Mouse (Mus musculus): ENCODE measurements around the gene Arl4d. TPM values are rescaled to one million over a fixed set of nuclear protein-coding genes. Genes with fewer than 3 reads are reported as not detected.

Gene Arl4d
- total RNA-seq, 2 experiments from 2014 or later, result 7.1 to 10.0 TPM

GRCm38 (mm10) chr11:101714012-101714411 lies 48.7 kb downstream of the Arl4d start:
- no peak for DNase-seq (ENCODE audit: low spot score in 2 of 2)

Other genes with a start within 250 kb of the Arl4d start
- gene Aarsd1, start 247.9 kb upstream of the Arl4d start, total RNA-seq (2021), result 10 to 100 TPM; 15.6 to 20.3 TPM
- 1 to 10 TPM; 4.5 to 7.3 TPM for gene Gm27029, start 240.7 kb upstream of the Arl4d start, total RNA-seq (2021)
- 1 to 10 TPM; 8.6 to 9.5 TPM for gene Rundc1, start 240.5 kb upstream of the Arl4d start, total RNA-seq (2021)
- gene Ptges3l, start 240.2 kb upstream of the Arl4d start, total RNA-seq (2021), result 10 to 100 TPM; 56.2 to 80.9 TPM
- gene Rpl27, start 223.2 kb upstream of the Arl4d start, total RNA-seq (2021), result 10 to 100 TPM; 81.3 to 87.8 TPM
- gene Ifi35, start 217.1 kb upstream of the Arl4d start, total RNA-seq (2021), result 1 to 10 TPM; 8.0 to 8.9 TPM
- gene Rnd2, start 200.5 kb upstream of the Arl4d start, total RNA-seq (2021), result 1 to 10 TPM; 8.1 to 8.3 TPM
- 10 to 100 TPM; 72.6 to 79.3 TPM for gene Vat1, start 199.3 kb upstream of the Arl4d start, total RNA-seq (2021)
- gene Brca1, start 113.6 kb upstream of the Arl4d start, total RNA-seq (2021), result 1 to 10 TPM; 7.3 to 9.2 TPM
- 100 to 1,000 TPM in 1 of 2 experiments, 10 to 100 TPM in 1; 93.3 to 134 TPM for gene Nbr1, start 113.4 kb upstream of the Arl4d start, total RNA-seq (2021)
- gene Tmem106a, start 83.3 kb upstream of the Arl4d start, total RNA-seq (2021), result 10 to 100 TPM in 1 of 2 experiments, 1 to 10 TPM in 1; 7.0 to 14.0 TPM
- gene Gm11634, start 66.3 kb upstream of the Arl4d start, total RNA-seq (2021), result not detected
- 10 to 100 TPM; 15.4 to 18.4 TPM for gene Rdm1, start 38.3 kb upstream of the Arl4d start, total RNA-seq (2021)
- 10 to 100 TPM; 22.2 to 22.8 TPM for gene Dhx8, start 67.4 kb downstream of the Arl4d start, total RNA-seq (2021)
- gene Etv4, start 119.8 kb downstream of the Arl4d start, total RNA-seq (2021), result 10 to 100 TPM; 11.3 to 15.9 TPM
- 10 to 100 TPM; 17.7 to 20.4 TPM for gene Meox1, start 228.8 kb downstream of the Arl4d start, total RNA-seq (2021)

All from gastrocnemius, postnatal 4 days (tissue).